11 mouse cellular contexts compared by ENCODE assay signal in the genomic region with DNA sequence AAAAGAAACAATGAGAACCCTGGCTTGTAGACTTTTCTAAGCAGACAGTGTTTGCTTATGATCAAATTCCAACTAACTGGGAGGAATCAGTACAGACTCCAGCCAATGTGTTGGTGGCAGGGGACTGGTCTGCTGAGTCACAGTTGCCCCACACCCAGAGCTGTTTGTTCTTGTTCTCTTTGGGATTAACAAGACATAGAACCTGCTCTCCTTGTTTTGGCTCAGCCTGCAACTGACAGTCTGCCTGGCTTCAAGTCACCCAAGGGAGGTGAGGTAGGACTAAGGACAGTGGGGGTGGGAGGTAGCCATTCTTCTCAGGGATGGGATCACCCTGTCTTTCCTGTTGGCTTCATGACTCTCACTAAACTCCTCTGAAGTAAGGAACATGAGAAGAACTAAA. TPM values are rescaled to one million over a fixed set of nuclear protein-coding genes. Genes with fewer than 3 reads are reported as not detected.
DNase-seq lines count a peak whose midpoint lies in the region; ATAC-seq and TF ChIP-seq lines count a peak whose summit lies in the region.
"Had no signal": no experiment of that assay in that cellular context is flagged by ENCODE, and none has a peak within 500 bp of the region (broad histone marks: within the 10 kb centered on the region; RNA-seq: fewer than 3 reads in every experiment).

No protein-coding gene starts in this region.

- peak overlapping the region; percentile 88 for H3K4me3 ChIP-seq in megakaryocyte, embryonic 14.5 days (replicated peaks)
- H3K4me3 ChIP-seq in bone marrow macrophage, adult 2 months (ENCODE audit: insufficient read depth, low read length): peak overlapping the region; percentile 45; the same call in 1 of the 2 replicates
- H3K4me3 ChIP-seq in liver, embryonic 14.5 days (ENCODE audit: insufficient read depth in 1 of 2, low read depth in 2 of 2, low read length in 2 of 2): peak overlapping the region; percentile 53 to 77
- H3K4me3 ChIP-seq: forebrain, embryonic 15.5 days; limb, embryonic 13.5 days had no signal

- no peak for TF ChIP-seq EP300 in liver, embryonic 14.5 days (IDR thresholded peaks at IDR 0.05; ENCODE audit: low read depth)

- TF ChIP-seq POLR2A in bone marrow macrophage, adult 2 months (IDR thresholded peaks at IDR 0.05; ENCODE audit: borderline replicate concordance, low read depth, low read length): no peak

- peak overlapping the region; percentile 87 for H3K27ac ChIP-seq in bone marrow macrophage, adult 2 months (ENCODE audit: insufficient read depth, low read depth, low read length)
- peak overlapping the region; percentile 90 for H3K27ac ChIP-seq in liver, embryonic 14.5 days
- H3K27ac ChIP-seq: forebrain, embryonic 15.5 days; limb, embryonic 13.5 days had no signal

- TF ChIP-seq CTCF in bone marrow macrophage, adult 2 months (IDR thresholded peaks at IDR 0.05; ENCODE audit: low read depth, low read length): no peak
- no peak for TF ChIP-seq CTCF in liver, embryonic 14.5 days (IDR thresholded peaks at IDR 0.05; ENCODE audit: low read depth)

- H3K27me3 ChIP-seq in megakaryocyte, embryonic 14.5 days (replicated peaks): peaks cover 18% of the 10 kb centered on the region
- H3K27me3 ChIP-seq in liver, embryonic 14.5 days (ENCODE audit: control insufficient read depth, insufficient read depth, low read length): no peaks in the 10 kb centered on the region
- H3K27me3 ChIP-seq: forebrain, embryonic 15.5 days; limb, embryonic 13.5 days had no signal

- DNase-seq in liver, embryonic 14.5 days (ENCODE audit: low read depth in 3 of 3, low spot score in 3 of 3): peak in 1 of 3 experiments; percentile 29
- peak; percentile 71 for DNase-seq in yolk sac, embryonic 10.5 days (ENCODE audit: low spot score)
- no peak for DNase-seq in spleen, postnatal 4 days (ENCODE audit: low spot score in 2 of 2)
- no peak for DNase-seq in right cerebral cortex, postnatal 25 days
- DNase-seq: cerebellum, postnatal 14 days; retina, postnatal 1 day had no signal

- peak overlapping the region; percentile 72 for H3K9ac ChIP-seq in liver, embryonic 14.5 days (replicated peaks)
- H3K9ac ChIP-seq: forebrain, embryonic 15.5 days; limb, embryonic 13.5 days had no signal

- H3K4me1 ChIP-seq in megakaryocyte, embryonic 14.5 days: peaks cover 51% of the 10 kb centered on the region
- peaks cover 25% of the 10 kb centered on the region for H3K4me1 ChIP-seq in bone marrow macrophage, adult 2 months (ENCODE audit: control insufficient read depth, insufficient read depth, low read length)
- peaks cover 17 to 40% of the 10 kb centered on the region in 2 experiments for H3K4me1 ChIP-seq in liver, embryonic 14.5 days (replicated peaks; ENCODE audit: control insufficient read depth in 2 of 2, insufficient read depth in 2 of 2, low read length in 1 of 2)

- peaks cover 39% of the 10 kb centered on the region for H3K36me3 ChIP-seq in megakaryocyte, embryonic 14.5 days (replicated peaks; ENCODE audit: low read length)
- H3K36me3 ChIP-seq in liver, embryonic 14.5 days (replicated peaks; ENCODE audit: control insufficient read depth, insufficient read depth, low read depth): no peaks in the 10 kb centered on the region; the same call in 1 of the 2 replicates
- H3K36me3 ChIP-seq: forebrain, embryonic 15.5 days; limb, embryonic 13.5 days had no signal

- no peak for ATAC-seq in megakaryocyte, adult 5-6 weeks (ENCODE audit: poor library complexity, severe bottlenecking)
- ATAC-seq in liver, embryonic 14.5 days (ENCODE audit: insufficient read depth): peak; percentile 37
- ATAC-seq: forebrain, embryonic 15.5 days had no signal

- 0 out of 2 replicates have a peak, but pooled peaks cover 7% of the 10 kb centered on the region for H3K9me3 ChIP-seq in megakaryocyte, embryonic 14.5 days
- H3K9me3 ChIP-seq in liver, embryonic 14.5 days (ENCODE audit: control insufficient read depth, low read length): no peaks in the 10 kb centered on the region
- H3K9me3 ChIP-seq: forebrain, embryonic 15.5 days; limb, embryonic 13.5 days had no signal

- peak overlapping the region; percentile 83 for H3K4me2 ChIP-seq in liver, embryonic 14.5 days (ENCODE audit: low read depth)
- H3K4me2 ChIP-seq: forebrain, embryonic 15.5 days; limb, embryonic 13.5 days had no signal

RNA-seq across cellular contexts. Expression of gene G6pdx, which starts 4.6 kb away (rescaled TPM):
- 5.2 and 16.4 TPM in 2 replicates for polyA plus RNA-seq in megakaryocyte, embryonic 14.5 days (2012; ENCODE audit: insufficient read depth, low replicate concordance)
- 384 and 417 TPM in 2 replicates for total RNA-seq in megakaryocyte, adult 5-6 weeks (2015)
- 261 and 303 TPM in 2 replicates for total RNA-seq in megakaryocyte, adult 5-6 weeks (2017)
- 156 and 180 TPM in 2 replicates for polyA plus RNA-seq in bone marrow macrophage, adult 2 months (2012; ENCODE audit: insufficient read depth, insufficient read length, missing spikeins)
- polyA plus RNA-seq in liver, embryonic 14.5 days (2012; rRNA removed): 26.3 and 28.7 TPM in 2 replicates
- polyA plus RNA-seq in liver, embryonic 14.5 days (2014; fragmentation: Nextera tagmentation; extraction: Ambion mirVana): 44.7 and 49.5 TPM in 2 replicates

RNA-seq across cellular contexts. Expression of gene Ikbkg, which starts 31.4 kb away (rescaled TPM):
- 16.4 and 19.2 TPM in 2 replicates for polyA plus RNA-seq in megakaryocyte, embryonic 14.5 days (2012; ENCODE audit: insufficient read depth, low replicate concordance)
- 8.8 and 11.7 TPM in 2 replicates for total RNA-seq in megakaryocyte, adult 5-6 weeks (2015)
- 31.9 and 50.0 TPM in 2 replicates for total RNA-seq in megakaryocyte, adult 5-6 weeks (2017)
- polyA plus RNA-seq in bone marrow macrophage, adult 2 months (2012; ENCODE audit: insufficient read depth, insufficient read length, missing spikeins): 28.4 and 34.5 TPM in 2 replicates
- 6.9 and 13.2 TPM in 2 replicates for polyA plus RNA-seq in liver, embryonic 14.5 days (2012; rRNA removed)
- polyA plus RNA-seq in liver, embryonic 14.5 days (2014; fragmentation: Nextera tagmentation; extraction: Ambion mirVana): 18.5 and 23.0 TPM in 2 replicates

RNA-seq across cellular contexts. Expression of gene Fam3a, which starts 31.4 kb away (rescaled TPM):
- polyA plus RNA-seq in megakaryocyte, embryonic 14.5 days (2012; ENCODE audit: insufficient read depth, low replicate concordance): 4.0 and 8.8 TPM in 2 replicates
- total RNA-seq in megakaryocyte, adult 5-6 weeks (2015): 13.5 and 14.6 TPM in 2 replicates
- total RNA-seq in megakaryocyte, adult 5-6 weeks (2017): 15.5 and 15.8 TPM in 2 replicates
- polyA plus RNA-seq in bone marrow macrophage, adult 2 months (2012; ENCODE audit: insufficient read depth, insufficient read length, missing spikeins): 22.2 and 26.8 TPM in 2 replicates
- polyA plus RNA-seq in liver, embryonic 14.5 days (2012; rRNA removed): 7.5 and 7.8 TPM in 2 replicates
- 7.1 and 7.5 TPM in 2 replicates for polyA plus RNA-seq in liver, embryonic 14.5 days (2014; fragmentation: Nextera tagmentation; extraction: Ambion mirVana)

RNA-seq across cellular contexts. Expression of gene Slc10a3, which starts 51.3 kb away (rescaled TPM):
- polyA plus RNA-seq in megakaryocyte, embryonic 14.5 days (2012; ENCODE audit: insufficient read depth, low replicate concordance): 1.9 and 3.3 TPM in 2 replicates
- 18.4 and 24.3 TPM in 2 replicates for total RNA-seq in megakaryocyte, adult 5-6 weeks (2015)
- total RNA-seq in megakaryocyte, adult 5-6 weeks (2017): 12.3 and 12.9 TPM in 2 replicates
- 13.5 and 15.2 TPM in 2 replicates for polyA plus RNA-seq in bone marrow macrophage, adult 2 months (2012; ENCODE audit: insufficient read depth, insufficient read length, missing spikeins)
- 4.5 and 5.1 TPM in 2 replicates for polyA plus RNA-seq in liver, embryonic 14.5 days (2012; rRNA removed)
- polyA plus RNA-seq in liver, embryonic 14.5 days (2014; fragmentation: Nextera tagmentation; extraction: Ambion mirVana): 6.5 and 6.9 TPM in 2 replicates

RNA-seq across cellular contexts. Expression of gene Ubl4a, which starts 51.4 kb away (rescaled TPM):
- 21.1 TPM in 1 of 2 replicates, not detected in the other for polyA plus RNA-seq in megakaryocyte, embryonic 14.5 days (2012; ENCODE audit: insufficient read depth, low replicate concordance)
- 27.0 and 32.0 TPM in 2 replicates for total RNA-seq in megakaryocyte, adult 5-6 weeks (2015)
- total RNA-seq in megakaryocyte, adult 5-6 weeks (2017): 11.5 and 13.1 TPM in 2 replicates
- polyA plus RNA-seq in bone marrow macrophage, adult 2 months (2012; ENCODE audit: insufficient read depth, insufficient read length, missing spikeins): 20.5 and 23.7 TPM in 2 replicates
- polyA plus RNA-seq in liver, embryonic 14.5 days (2012; rRNA removed): 19.2 and 19.7 TPM in 2 replicates
- 45.5 and 49.1 TPM in 2 replicates for polyA plus RNA-seq in liver, embryonic 14.5 days (2014; fragmentation: Nextera tagmentation; extraction: Ambion mirVana)
